Mouse (Mus musculus) CD4-positive, CD25-positive, alpha-beta regulatory T cell, adult 9 weeks (primary cell): ENCODE data around the gene Erg. TPM values are rescaled to one million over a fixed set of nuclear protein-coding genes. Genes with fewer than 3 reads are reported as not detected.

Source experiments
- polyA plus RNA-seq: library from polyadenylated mRNA; unstranded; fragments of 100-300 nt; shearing (Covaris generic); gene quantifications from one replicate; pipeline ENCODE4 v1.2.1, GENCODE M21; 2017

The Erg gene
- polyA plus RNA-seq = not detected

GRCm38 (mm10) chr16:95586311-95586602 is at the start of gene Erg:
TSS of gene Erg (minus strand) at chr16:95586593.

Other genes starting within 250 kb of the Erg start
- gene Ets2, start 115.5 kb upstream of the Erg start, polyA plus RNA-seq = 8.5 TPM